Mouse (Mus musculus) intestine, embryonic 14.5 days (tissue): ENCODE data around the gene Slc7a8. TPM values are rescaled to one million over a fixed set of nuclear protein-coding genes. Genes with fewer than 3 reads are reported as not detected.
A peak's percentile ranks its signal among the peaks of the same experiment; 100 is the strongest.

ENCODE experiments used
- ATAC-seq: fragments of 200-750 bp; cut with Nextera tagmentation; replicated peaks from 2 replicates; pipeline ENCODE4 v1.8.0; 2017; ENCODE audit warnings: low read depth, moderate number of reproducible peaks, moderate TSS enrichment, moderate library complexity; ENCODE audit not compliant: low FRiP score, low TSS enrichment
- DNase-seq: peaks from one replicate; pipeline ENCODE4 v3.0.0-alpha.2; 2018; ENCODE audit warnings: low spot score
- H3K27ac ChIP-seq: fragments of 300-500 bp; sonication (generic); 2 replicates; pipeline ENCODE4 v1.5.1; 2014; ENCODE audit warnings: low read depth, mild to moderate bottlenecking, control low read depth
- H3K27me3 ChIP-seq: fragments of 300-500 bp; sonication (generic); replicated peaks from 2 replicates; pipeline ENCODE4 v1.6.1; 2014; ENCODE audit warnings: low read length, control low read depth; ENCODE audit not compliant: control insufficient read depth, insufficient read depth
- H3K36me3 ChIP-seq: fragments of 300-500 bp; sonication (generic); 2 replicates; pipeline ENCODE4 v1.6.1; 2014; ENCODE audit warnings: low read length, control low read depth; ENCODE audit not compliant: control insufficient read depth, insufficient read depth
- H3K4me1 ChIP-seq: fragments of 300-500 bp; sonication (generic); replicated peaks from 2 replicates; pipeline ENCODE4 v1.6.1; 2014; ENCODE audit warnings: low read length, control low read depth, mixed read lengths; ENCODE audit not compliant: control insufficient read depth, insufficient read depth
- H3K4me2 ChIP-seq: fragments of 300-500 bp; sonication (generic); 2 replicates; pipeline ENCODE4 v1.6.1; 2014; ENCODE audit warnings: low read length
- H3K4me3 ChIP-seq: fragments of 300-500 bp; sonication (generic); 2 replicates; pipeline ENCODE4 v1.5.1; 2014; ENCODE audit warnings: low read depth, low read length, control low read depth, mixed read lengths
- H3K9ac ChIP-seq: fragments of 300-500 bp; sonication (generic); 2 replicates; pipeline ENCODE4 v1.6.1; 2014; ENCODE audit warnings: mild to moderate bottlenecking, low read length
- H3K9me3 ChIP-seq: fragments of 300-500 bp; sonication (generic); 2 replicates; pipeline ENCODE4 v1.6.1; 2016; ENCODE audit warnings: low read length, control low read depth; ENCODE audit not compliant: control insufficient read depth
- WGBS: fragments of 180-500 bp; shearing (Covaris S2); extraction: QIAGEN DNeasy Blood & Tissue Kit; methylation state at CpG from one replicate; pipeline ENCODE4 v1.1.7; 2014; 5-methylcytosine and 5-hydroxymethylcytosine counted together
- polyA plus RNA-seq: library from polyadenylated mRNA; unstranded; fragments of >200 nt; fragmentation: Nextera tagmentation; extraction: Ambion mirVana; gene quantifications from 2 replicates; pipeline ENCODE4 v1.2.1, GENCODE M21; 2014

The Slc7a8 gene
- polyA plus RNA-seq, 1 experiment from 2014 or later: 26.7 TPM

DNA sequence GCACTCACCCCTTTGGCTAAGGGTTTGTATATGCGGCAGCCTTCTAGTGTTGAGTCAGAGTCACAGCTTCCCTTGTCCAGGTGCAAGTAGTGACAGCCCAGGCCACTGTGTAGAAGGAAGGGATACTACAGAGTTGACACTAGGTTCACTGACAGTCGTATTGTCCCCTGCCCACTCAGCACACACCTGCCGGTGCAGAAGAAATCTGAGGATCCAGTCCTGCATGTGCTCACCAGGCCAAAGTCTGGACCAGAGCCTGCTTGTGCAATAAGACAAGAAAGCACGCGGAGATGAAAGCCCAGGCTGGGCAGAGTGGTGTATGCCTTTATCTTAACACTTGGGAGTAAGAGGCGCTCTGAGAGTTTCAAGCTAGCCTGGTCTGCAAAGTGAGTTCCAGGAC is 86.7 kb downstream of the Slc7a8 start:
- no peak for DNase-seq
- Histone ChIP-seq H3K36me3 (peaks cover 24% of the 10 kb centered on the region), H3K4me2 (no peak overlapping the region), H3K9ac (no peak overlapping the region), H3K27ac (no peak overlapping the region), H3K9me3 (no peaks in the 10 kb centered on the region), H3K27me3 (no peaks in the 10 kb centered on the region), H3K4me3 (no peak overlapping the region), H3K4me1 (no peaks in the 10 kb centered on the region)
- 0 out of 2 replicates have a peak, but pooled peaks have one; percentile 57 for ATAC-seq
- 67% methylated on average over 6 of the region's 6 CpGs for WGBS

DNA sequence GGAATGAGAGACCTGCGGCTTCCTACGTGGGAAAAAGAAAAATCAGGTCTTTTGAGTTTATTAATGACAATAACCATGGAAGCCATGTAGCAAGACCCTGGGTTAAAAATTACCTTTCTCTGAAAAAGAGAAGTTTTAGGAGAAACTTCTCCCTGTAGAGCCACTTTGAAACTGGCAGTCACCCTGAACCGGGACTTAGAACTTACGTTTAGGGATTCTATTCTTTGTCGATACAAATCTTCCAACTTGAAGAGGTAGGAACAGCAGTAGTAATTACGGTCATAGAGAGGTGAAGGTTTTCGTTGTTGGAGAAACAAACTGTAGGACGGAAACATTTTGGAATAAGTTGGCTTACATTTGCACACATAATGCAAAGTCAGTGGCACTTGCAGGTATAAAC is 94.5 kb downstream of the Slc7a8 start:
- peak overlapping the region; percentile 96 for H3K9ac ChIP-seq
- peak overlapping the region; percentile 88 for H3K4me3 ChIP-seq
- no peaks in the 10 kb centered on the region for H3K27me3 ChIP-seq
- no peaks in the 10 kb centered on the region for H3K9me3 ChIP-seq
- peak overlapping the region; percentile 95 for H3K27ac ChIP-seq
- no peak for ATAC-seq
- H3K4me2 ChIP-seq: peak overlapping the region; percentile 75
- DNase-seq: no peak
- peaks cover 46% of the 10 kb centered on the region for H3K36me3 ChIP-seq
- peaks cover 13% of the 10 kb centered on the region for H3K4me1 ChIP-seq
- 3% methylated on average over 8 of the region's 8 CpGs for WGBS

GRCm38 (mm10) chr14:54686522-54687143 is 95.1 kb downstream of the Slc7a8 start, which contains the start of gene Acin1:
Gene Acin1, minus strand, starts transcription at chr14:54686931.
- WGBS: under 1% methylated on average over 44 of the region's 44 CpGs
- Histone ChIP-seq H3K9ac (peak within 1 kb of the TSS; percentile 96), H3K9me3 (no peaks in the 10 kb centered on the region), H3K27ac (peak within 1 kb of the TSS; percentile 95), H3K27me3 (no peaks in the 10 kb centered on the region), H3K36me3 (peaks cover 53% of the 10 kb centered on the region), H3K4me3 (peak within 1 kb of the TSS; percentile 88), H3K4me1 (peaks cover 13% of the 10 kb centered on the region), H3K4me2 (peak within 1 kb of the TSS; percentile 77)
- ATAC-seq (peak; percentile 97), DNase-seq (peak; percentile 100)

DNA sequence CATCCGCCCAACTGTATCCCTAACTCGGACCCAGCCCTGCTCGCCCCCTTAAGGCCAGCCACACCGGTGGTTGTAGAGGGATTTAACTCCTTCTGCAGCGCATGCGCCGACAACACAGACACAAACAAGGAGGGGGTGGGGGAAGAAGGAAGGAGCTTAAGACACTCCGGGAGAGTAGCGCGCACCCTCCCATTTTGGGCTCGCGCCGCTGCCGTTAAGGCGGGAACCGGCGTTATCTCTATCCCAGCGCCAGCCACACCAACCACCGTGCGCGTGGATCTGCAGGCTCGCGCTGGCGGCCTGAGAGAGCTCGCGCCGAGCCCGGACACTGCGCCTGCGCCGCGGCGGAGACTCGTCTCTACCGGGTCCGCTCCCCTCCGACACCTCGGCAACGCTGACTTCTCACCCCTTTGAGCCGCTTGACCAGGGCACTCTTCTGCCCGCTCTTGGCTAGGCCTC is 95.7 kb downstream of the Slc7a8 start, which contains the start of gene 1700123O20Rik:
1700123O20Rik (plus strand) TSS at position 154 of the 459 bp plus-strand sequence.
- Histone ChIP-seq H3K27me3 (no peaks in the 10 kb centered on the region), H3K27ac (peak within 1 kb of the TSS; percentile 95), H3K9ac (peak within 1 kb of the TSS; percentile 96), H3K4me2 (peak within 1 kb of the TSS; percentile 77), H3K36me3 (peaks cover 53% of the 10 kb centered on the region), H3K4me3 (peak within 1 kb of the TSS; percentile 88), H3K4me1 (peaks cover 13% of the 10 kb centered on the region), H3K9me3 (no peaks in the 10 kb centered on the region)
- 1% methylated on average over 40 of the region's 41 CpGs for WGBS
- ATAC-seq (peak; percentile 82), DNase-seq (no peak)

DNA sequence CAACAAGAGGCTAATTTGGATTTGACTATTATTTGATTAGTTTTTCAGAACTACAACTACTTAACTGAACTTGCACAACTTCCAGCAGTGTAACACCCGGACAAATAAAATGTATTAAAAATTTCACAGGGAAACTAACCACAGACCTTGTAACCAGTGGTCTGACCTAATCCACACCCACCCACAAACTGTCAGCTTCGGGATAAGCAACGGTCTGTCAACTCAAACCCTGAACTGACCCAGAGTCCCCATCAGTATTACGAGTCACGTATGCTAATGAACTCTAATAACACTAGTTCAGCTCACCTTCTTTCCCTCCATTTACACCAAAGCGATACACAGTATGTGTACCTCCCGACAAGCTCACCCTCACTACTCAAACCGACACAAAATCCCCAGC is 96.3 kb downstream of the Slc7a8 start:
- H3K9ac ChIP-seq: peak overlapping the region; percentile 96
- 9% methylated on average over 8 of the region's 8 CpGs for WGBS
- H3K27ac ChIP-seq: no peak overlapping the region
- H3K4me1 ChIP-seq: peaks cover 13% of the 10 kb centered on the region
- DNase-seq (no peak), ATAC-seq (no peak)
- peak overlapping the region; percentile 88 for H3K4me3 ChIP-seq
- no peaks in the 10 kb centered on the region for H3K27me3 ChIP-seq
- H3K9me3 ChIP-seq: no peaks in the 10 kb centered on the region
- peak overlapping the region; percentile 77 for H3K4me2 ChIP-seq
- peaks cover 47% of the 10 kb centered on the region for H3K36me3 ChIP-seq

GRCm38 (mm10) chr14:54682396-54682795 is 99.3 kb downstream of the Slc7a8 start:
- 87% methylated on average over 3 of the region's 3 CpGs for WGBS
- no peak overlapping the region for H3K4me3 ChIP-seq
- ATAC-seq: no peak

GRCm38 (mm10) chr14:54678657-54679304 is 103.0 kb downstream of the Slc7a8 start:
- peaks cover 78% of the 10 kb centered on the region for H3K36me3 ChIP-seq
- H3K9me3 ChIP-seq: no peaks in the 10 kb centered on the region
- H3K27ac ChIP-seq: no peak overlapping the region
- WGBS: 79% methylated on average over 16 of the region's 16 CpGs
- H3K4me1 ChIP-seq: no peaks in the 10 kb centered on the region
- ATAC-seq (no peak), DNase-seq (no peak)
- H3K4me3 ChIP-seq: no peak overlapping the region
- no peaks in the 10 kb centered on the region for H3K27me3 ChIP-seq
- H3K4me2 ChIP-seq: no peak overlapping the region
- H3K9ac ChIP-seq: no peak overlapping the region

More at GRCm38 (mm10) chr14:54682396-54682795, 99.3 kb downstream of the Slc7a8 start:
- Histone ChIP-seq H3K9ac (no peak overlapping the region), H3K9me3 (no peaks in the 10 kb centered on the region), H3K4me1 (peaks cover 7% of the 10 kb centered on the region; the same call in 1 of the 2 replicates), H3K27ac (no peak overlapping the region), H3K4me2 (no peak overlapping the region), H3K36me3 (peaks cover 48% of the 10 kb centered on the region), H3K27me3 (no peaks in the 10 kb centered on the region)
- DNase-seq: no peak

DNA sequence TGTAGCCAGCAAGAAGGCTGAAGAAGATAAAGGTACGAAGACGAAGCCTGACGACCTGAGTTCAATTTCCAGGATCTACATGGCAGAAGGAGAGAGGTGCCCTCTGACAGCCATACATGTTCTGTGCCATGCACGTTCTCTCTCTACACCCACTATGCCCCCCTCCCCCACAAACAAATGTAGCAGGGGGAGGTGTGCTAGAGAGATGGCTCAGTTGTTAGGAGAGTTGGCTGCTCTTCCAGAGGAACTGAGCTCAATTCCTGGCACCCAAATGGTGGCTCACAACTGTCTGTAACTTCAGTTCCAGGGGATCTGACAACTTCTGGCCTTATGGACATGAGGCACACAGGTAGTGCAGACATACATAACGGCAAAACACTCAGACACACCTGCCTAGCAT is 105.5 kb downstream of the Slc7a8 start:
- H3K27me3 ChIP-seq: no peaks in the 10 kb centered on the region
- H3K9ac ChIP-seq: no peak overlapping the region
- 92% methylated on average over 5 of the region's 5 CpGs for WGBS
- no peaks in the 10 kb centered on the region for H3K4me1 ChIP-seq
- no peaks in the 10 kb centered on the region for H3K9me3 ChIP-seq
- DNase-seq (no peak), ATAC-seq (no peak)
- H3K4me2 ChIP-seq: no peak overlapping the region
- H3K27ac ChIP-seq: no peak overlapping the region
- H3K4me3 ChIP-seq: no peak overlapping the region
- H3K36me3 ChIP-seq: peaks cover 74% of the 10 kb centered on the region
